Mouse (Mus musculus): ENCODE data around the gene Tctex1d4. TPM values are rescaled to one million over a fixed set of nuclear protein-coding genes. Genes with fewer than 3 reads are reported as not detected.

Gene Tctex1d4
- total and polyA plus RNA-seq, 3 experiments: 0.31 to 1.3 TPM; not detected in 1

- Histone ChIP-seq H3K4me3 (ENCODE audit: control insufficient read depth in 1 of 2, insufficient read depth in 1 of 2, low read depth in 2 of 2, low read length in 2 of 2) (no peak overlapping the region), H3K27ac (ENCODE audit: control insufficient read depth, low read depth, low read length) (no peak overlapping the region), H3K9me3 (replicated peaks; ENCODE audit: insufficient read depth, low read length) (no peaks in the 10 kb centered on the region), H3K9ac (ENCODE audit: control insufficient read depth, low read depth, low read length, poor library complexity, severe bottlenecking) (no peak overlapping the region), H3K27me3 (ENCODE audit: control insufficient read depth in 1 of 2, insufficient read depth in 2 of 2, low read length in 2 of 2) (no peaks in the 10 kb centered on the region), H3K79me2 (ENCODE audit: control insufficient read depth, insufficient read depth, low read length, poor library complexity) (peaks cover 12% of the 10 kb centered on the region), H3K36me3 (ENCODE audit: control insufficient read depth in 1 of 2, insufficient read depth in 2 of 2, low read length in 2 of 2) (peaks cover 0 to 16% of the 10 kb centered on the region in 2 experiments; a peak in 2 of 4 replicates), H3K4me1 (ENCODE audit: control insufficient read depth in 1 of 2, insufficient read depth in 2 of 2, low read length in 2 of 2) (no peaks in the 10 kb centered on the region)
- TF ChIP-seq ZNF384 (IDR thresholded peaks at IDR 0.05; ENCODE audit: low read depth, low read length) (no peak), POLR2A (IDR thresholded peaks at IDR 0.05; ENCODE audit: control insufficient read depth in 1 of 2, insufficient read depth in 1 of 2, low read depth in 1 of 2, low read length in 2 of 2, poor library complexity in 1 of 2) (no peak), USF2 (IDR thresholded peaks at IDR 0.05; ENCODE audit: borderline replicate concordance in 1 of 2, insufficient read depth in 1 of 2, low read depth in 1 of 2, low read length in 2 of 2) (no peak), USF1 (IDR thresholded peaks at IDR 0.05; ENCODE audit: low read depth, low read length) (no peak), ZKSCAN1 (IDR thresholded peaks at IDR 0.05; ENCODE audit: low read depth, low read length) (no peak), RAD21 (IDR thresholded peaks at IDR 0.05; ENCODE audit: low read depth, low read length) (no peak), ZC3H11A (IDR thresholded peaks at IDR 0.05; ENCODE audit: low read depth, low read length) (no peak), NELFE (IDR thresholded peaks at IDR 0.05; ENCODE audit: low read depth, low read length) (no peak), MEF2A (IDR thresholded peaks at IDR 0.05; ENCODE audit: extremely low read depth, insufficient replicate concordance, low read depth, low read length, poor library complexity, severe bottlenecking) (no peak), TCF12 (IDR thresholded peaks at IDR 0.05; ENCODE audit: low read depth, low read length) (no peak), ZMIZ1 (IDR thresholded peaks at IDR 0.05; ENCODE audit: low read depth, low read length) (no peak)
- DNase-seq (ENCODE audit: low read depth, low spot score): no peak
Observed at GRCm38 (mm10) chr4:117159666-117160065, 33.1 kb downstream of the Tctex1d4 start.

DNA sequence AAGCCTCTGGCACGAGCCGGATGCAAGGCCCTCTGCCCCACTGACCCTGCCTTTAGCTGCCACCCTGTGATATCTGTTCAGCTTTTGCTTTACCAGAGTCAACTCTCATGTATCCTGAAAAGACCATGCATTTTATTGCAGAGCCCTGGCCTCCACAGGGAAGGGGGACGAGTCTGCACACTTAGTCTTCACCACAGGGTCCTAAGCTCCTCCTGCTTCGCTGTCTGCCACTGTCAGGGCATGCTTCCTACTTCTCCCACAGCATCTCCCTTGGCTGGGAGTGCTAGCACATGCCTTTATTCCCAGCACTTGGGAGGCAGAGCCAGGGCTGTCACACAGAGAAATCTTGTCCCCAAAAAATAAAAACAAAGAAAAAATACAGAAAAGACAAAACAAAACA lies 34.6 kb downstream of the Tctex1d4 start:
- H3K79me2 ChIP-seq (ENCODE audit: control insufficient read depth, insufficient read depth, low read length, poor library complexity): no peaks in the 10 kb centered on the region; the same call in 1 of the 2 replicates
- no peaks in the 10 kb centered on the region for H3K4me1 ChIP-seq (ENCODE audit: control insufficient read depth in 1 of 2, insufficient read depth in 2 of 2, low read length in 2 of 2)
- no peaks in the 10 kb centered on the region for H3K9me3 ChIP-seq (replicated peaks; ENCODE audit: insufficient read depth, low read length)
- H3K36me3 ChIP-seq (ENCODE audit: control insufficient read depth in 1 of 2, insufficient read depth in 2 of 2, low read length in 2 of 2): peaks cover 0 to 21% of the 10 kb centered on the region in 2 experiments; a peak in 2 of 4 replicates
- H3K27me3 ChIP-seq (ENCODE audit: control insufficient read depth in 1 of 2, insufficient read depth in 2 of 2, low read length in 2 of 2): no peaks in the 10 kb centered on the region
- no peak for TF ChIP-seq NRF1 (IDR thresholded peaks at IDR 0.05; ENCODE audit: insufficient read depth, low read depth, low read length, poor library complexity, severe bottlenecking)
- no peak for TF ChIP-seq HCFC1 (IDR thresholded peaks at IDR 0.05; ENCODE audit: low read depth, low read length)
- TF ChIP-seq ZMIZ1 (IDR thresholded peaks at IDR 0.05; ENCODE audit: low read depth, low read length): no peak
- TF ChIP-seq SMC3 (IDR thresholded peaks at IDR 0.05; ENCODE audit: low read depth, low read length): no peak
- no peak for TF ChIP-seq E2F4 (IDR thresholded peaks at IDR 0.05; ENCODE audit: borderline replicate concordance, low read depth, low read length)
- TF ChIP-seq GATA1 (IDR thresholded peaks at IDR 0.05; ENCODE audit: low read depth, low read length): no peak
- no peak for TF ChIP-seq MYC (IDR thresholded peaks at IDR 0.05; ENCODE audit: low read depth, low read length)
- no peak for TF ChIP-seq CHD1 (IDR thresholded peaks at IDR 0.05; ENCODE audit: low read depth, low read length)
- no peak for TF ChIP-seq MAFK (IDR thresholded peaks at IDR 0.05; ENCODE audit: borderline replicate concordance, low read depth, low read length)
- no peak for TF ChIP-seq TBP (IDR thresholded peaks at IDR 0.05; ENCODE audit: low read depth, low read length)
- TF ChIP-seq MEF2A (IDR thresholded peaks at IDR 0.05; ENCODE audit: extremely low read depth, insufficient replicate concordance, low read depth, low read length, poor library complexity, severe bottlenecking): no peak
- no peak for TF ChIP-seq ZKSCAN1 (IDR thresholded peaks at IDR 0.05; ENCODE audit: low read depth, low read length)
- no peak for TF ChIP-seq MAX (IDR thresholded peaks at IDR 0.05; ENCODE audit: low read length)
- TF ChIP-seq CHD2 (IDR thresholded peaks at IDR 0.05; ENCODE audit: low read length): no peak
- TF ChIP-seq MYB (IDR thresholded peaks at IDR 0.05; ENCODE audit: low read depth, low read length): no peak
- no peak for TF ChIP-seq MAZ (IDR thresholded peaks at IDR 0.05; ENCODE audit: low read depth, low read length)
- no peak for TF ChIP-seq ETS1 (IDR thresholded peaks at IDR 0.05; ENCODE audit: low read depth, low read length)
- TF ChIP-seq EP300 (IDR thresholded peaks at IDR 0.05; ENCODE audit: low read depth in 1 of 2, low read length in 2 of 2): no peak
- no peak for DNase-seq (ENCODE audit: low read depth, low spot score)
- no peak overlapping the region for H3K27ac ChIP-seq (ENCODE audit: control insufficient read depth, low read depth, low read length)
- H3K9ac ChIP-seq (ENCODE audit: control insufficient read depth, low read depth, low read length, poor library complexity, severe bottlenecking): no peak overlapping the region
- H3K4me3 ChIP-seq (ENCODE audit: control insufficient read depth in 1 of 2, insufficient read depth in 1 of 2, low read depth in 2 of 2, low read length in 2 of 2): no peak overlapping the region

Measured in MEL (cell line).